7 mouse cellular contexts compared by ENCODE assay signal in genomic region chr16:37990553-37991344, GRCm38 (mm10).
A peak's percentile ranks its signal among the peaks of the same experiment; 100 is the strongest.
DNase-seq lines count a peak whose midpoint lies in the region; ATAC-seq lines count a peak whose summit lies in the region.

No protein-coding gene starts in this region.

- H3K9me3 ChIP-seq in hindbrain, embryonic 12.5 days (replicated peaks) = no peaks in the 10 kb centered on the region
- no peaks in the 10 kb centered on the region for H3K9me3 ChIP-seq in lung, embryonic 16.5 days (ENCODE audit: control insufficient read depth, low read length)
- no peaks in the 10 kb centered on the region for H3K9me3 ChIP-seq in stomach, embryonic 15.5 days

- peak; percentile 91 for ATAC-seq in hindbrain, embryonic 12.5 days (ENCODE audit: low FRiP score)
- peak; percentile 71 for ATAC-seq in lung, embryonic 16.5 days (ENCODE audit: low read depth)
- 0 out of 2 replicates have a peak, but pooled peaks have one; percentile 44 for ATAC-seq in stomach, embryonic 15.5 days (ENCODE audit: insufficient read depth, low FRiP score, low read depth)

- peaks cover 46% of the 10 kb centered on the region for H3K4me1 ChIP-seq in hindbrain, embryonic 12.5 days
- peaks cover 9% of the 10 kb centered on the region for H3K4me1 ChIP-seq in lung, embryonic 16.5 days (replicated peaks; ENCODE audit: control insufficient read depth, insufficient read depth, low read length)
- no peaks in the 10 kb centered on the region for H3K4me1 ChIP-seq in stomach, embryonic 15.5 days

- no peaks in the 10 kb centered on the region for H3K36me3 ChIP-seq in hindbrain, embryonic 12.5 days
- no peaks in the 10 kb centered on the region for H3K36me3 ChIP-seq in lung, embryonic 16.5 days (ENCODE audit: control insufficient read depth, insufficient read depth, low read length)
- H3K36me3 ChIP-seq in stomach, embryonic 15.5 days = no peaks in the 10 kb centered on the region

- no peak overlapping the region for H3K4me3 ChIP-seq in hindbrain, embryonic 12.5 days
- H3K4me3 ChIP-seq in lung, embryonic 16.5 days (ENCODE audit: low read length) = no peak overlapping the region
- no peak overlapping the region for H3K4me3 ChIP-seq in stomach, embryonic 15.5 days (replicated peaks)

- H3K9ac ChIP-seq in hindbrain, embryonic 12.5 days = no peak overlapping the region
- no peak overlapping the region for H3K9ac ChIP-seq in lung, embryonic 16.5 days (ENCODE audit: low read length)
- no peak overlapping the region for H3K9ac ChIP-seq in stomach, embryonic 15.5 days

- H3K27me3 ChIP-seq in hindbrain, embryonic 12.5 days = no peaks in the 10 kb centered on the region
- H3K27me3 ChIP-seq in lung, embryonic 16.5 days (ENCODE audit: control insufficient read depth, insufficient read depth, low read depth, low read length) = no peaks in the 10 kb centered on the region
- no peaks in the 10 kb centered on the region for H3K27me3 ChIP-seq in stomach, embryonic 15.5 days (replicated peaks)

- H3K4me2 ChIP-seq in hindbrain, embryonic 12.5 days (replicated peaks) = no peak overlapping the region
- no peak overlapping the region; the same call in 1 of the 2 replicates for H3K4me2 ChIP-seq in lung, embryonic 16.5 days (ENCODE audit: low read depth, low read length)
- peak overlapping the region; percentile 27; the same call in 1 of the 2 replicates for H3K4me2 ChIP-seq in stomach, embryonic 15.5 days

- H3K27ac ChIP-seq in hindbrain, embryonic 12.5 days = peak overlapping the region; percentile 84
- H3K27ac ChIP-seq in lung, embryonic 16.5 days (ENCODE audit: low read length) = peak overlapping the region; percentile 21; the same call in 1 of the 2 replicates
- H3K27ac ChIP-seq in stomach, embryonic 15.5 days = peak overlapping the region; percentile 31; the same call in 1 of the 2 replicates

- peak; percentile 55 for DNase-seq in urinary bladder, postnatal 14 days (ENCODE audit: low spot score)
- DNase-seq in urinary bladder, postnatal 10 days (ENCODE audit: low spot score) = no peak
- no peak for DNase-seq in yolk sac, embryonic 10.5 days (ENCODE audit: low spot score)
- DNase-seq in thymus, postnatal 0 days (ENCODE audit: low spot score) = no peak

- WGBS in hindbrain, embryonic 12.5 days = 22% methylated on average over 10 of the region's 10 CpGs
- 38% methylated on average over 10 of the region's 10 CpGs for WGBS in lung, embryonic 16.5 days
- WGBS in stomach, embryonic 15.5 days = 47% methylated on average over 10 of the region's 10 CpGs

Comparison
In these comparisons a context has a peak if more than half of its experiments do, and no peak if none do; other contexts are left out.
1. H3K27ac ChIP-seq: peak in every context shown above with its lines; median percentile 84 in hindbrain, embryonic 12.5 days; 31 in stomach, embryonic 15.5 days; 21 in lung, embryonic 16.5 days.